Mouse (Mus musculus) heart, adult 8-10 months (tissue): ENCODE results near the gene Atxn1. TPM values are rescaled to one million over a fixed set of nuclear protein-coding genes. Genes with fewer than 3 reads are reported as not detected.

Experiments used
- DNase-seq: peaks from one replicate; pipeline ENCODE4 v3.0.0; 2022; ENCODE audit warnings: low spot score
- total RNA-seq, 4 experiments: library from RNA; stranded (reverse); gene quantifications; 2 replicates each; pipeline ENCODE4 v1.2.4; 2022

Gene Atxn1
- total RNA-seq, 4 experiments from 2014 or later = 33.5 to 37.8 (median 35.8) TPM

- DNase-seq = no peak
Measured at GRCm38 (mm10) chr13:45499906-45500305, 464.9 kb downstream of the Atxn1 start.
